Mouse (Mus musculus): ENCODE measurements around the gene Mtrf1.

DNA sequence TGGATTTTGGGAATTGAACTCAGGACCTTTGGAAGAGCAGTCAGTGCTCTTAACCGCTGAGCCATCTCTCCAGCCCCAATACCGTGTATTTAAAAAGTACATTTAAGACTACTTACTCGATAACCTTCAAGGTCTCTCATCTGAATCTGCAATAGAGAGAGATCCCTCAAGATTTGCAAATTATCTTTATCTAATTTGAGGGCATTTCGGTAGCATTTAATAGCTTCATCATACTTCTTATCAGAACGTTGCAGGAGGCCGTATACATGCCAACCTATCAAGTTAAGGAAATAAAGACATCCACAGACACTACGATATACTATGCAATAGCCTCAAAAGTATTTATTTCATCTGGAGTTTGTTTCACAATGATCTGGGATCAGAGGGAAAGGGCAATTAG, 14.5 kb upstream of the Mtrf1 start:
- TF ChIP-seq CTCF (IDR thresholded peaks at IDR 0.05; ENCODE audit: extremely low read depth, insufficient read depth, low read length) = no peak
- no peak for TF ChIP-seq POLR2A (IDR thresholded peaks at IDR 0.05; ENCODE audit: extremely low read depth, insufficient read depth, low read length)

Measured in cortical plate, adult 2 months (tissue).